Mouse (Mus musculus): ENCODE measurements at regions not wholly inside any gene's neighbourhood (a gene's known extent, or its start where the extent isn't known, plus 50 kb on each side); places are given as distances from the start of the nearest gene placed in this dataset.

DNA sequence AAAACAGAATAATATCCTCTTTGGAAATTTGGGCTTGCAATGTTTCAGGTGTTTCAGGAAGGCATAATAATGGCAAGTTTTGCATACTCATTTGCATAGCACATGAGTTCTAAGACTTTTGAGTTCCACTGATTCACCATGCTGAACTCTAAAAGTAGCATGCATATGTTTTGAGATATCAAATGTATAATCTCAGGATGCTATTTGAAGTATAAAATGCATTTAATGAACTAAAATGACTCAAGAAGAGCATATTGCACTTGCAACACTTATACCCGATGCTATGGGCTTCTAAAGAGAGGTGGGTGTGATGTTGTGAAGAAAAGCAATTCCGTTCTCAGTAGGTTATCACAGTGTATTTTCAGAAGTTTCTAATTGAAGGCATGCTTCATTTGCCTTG, 1930.6 kb downstream of the Grik2 start:
- DNase-seq (ENCODE audit: low spot score): peak; percentile 7
